Mouse (Mus musculus): ENCODE data around the gene Tubal3. TPM values are rescaled to one million over a fixed set of nuclear protein-coding genes. Genes with fewer than 3 reads are reported as not detected.

Tubal3 gene
- polyA plus RNA-seq, 1 experiment from 2014 or later: not detected

- Histone ChIP-seq H3K36me3 (ENCODE audit: control insufficient read depth, insufficient read depth, low read length) (peaks cover 47% of the 10 kb centered on the region), H3K4me1 (ENCODE audit: control insufficient read depth in 2 of 2, insufficient read depth in 2 of 2, low read length in 2 of 2) (peaks cover 3 to 13% of the 10 kb centered on the region in 2 experiments; a peak in 3 of 4 replicates), H3K4me2 (ENCODE audit: low read length) (no peak overlapping the region), H3K9ac (ENCODE audit: low read length) (no peak overlapping the region), H3K27me3 (ENCODE audit: control insufficient read depth, insufficient read depth, low read length) (no peaks in the 10 kb centered on the region), H3K27ac (replicated peaks in 1 of 2; ENCODE audit: control insufficient read depth in 1 of 2, insufficient read depth in 1 of 2, low read depth in 2 of 2, low read length in 2 of 2) (no peak overlapping the region), H3K9me3 (ENCODE audit: control insufficient read depth, low read length) (no peaks in the 10 kb centered on the region), H3K4me3 (ENCODE audit: control insufficient read depth in 1 of 2, insufficient read depth in 1 of 2, low read depth in 1 of 2, low read length in 2 of 2) (no peak overlapping the region)
- WGBS: 81% methylated on average over 3 of the region's 3 CpGs
- ATAC-seq (ENCODE audit: insufficient number of reproducible peaks, insufficient read depth, low FRiP score, low read depth): no peak
Measured at GRCm38 (mm10) chr13:3889111-3889510, 29.0 kb upstream of the Tubal3 start.

GRCm38 (mm10) chr13:3890061-3890460 lies 28.0 kb upstream of the Tubal3 start:
- no peaks in the 10 kb centered on the region for H3K9me3 ChIP-seq (ENCODE audit: control insufficient read depth, low read length)
- ATAC-seq (ENCODE audit: insufficient number of reproducible peaks, insufficient read depth, low FRiP score, low read depth): no peak
- WGBS: 59% methylated on average over 8 of the region's 8 CpGs
- H3K36me3 ChIP-seq (ENCODE audit: control insufficient read depth, insufficient read depth, low read length): peaks cover 38% of the 10 kb centered on the region
- H3K9ac ChIP-seq (ENCODE audit: low read length): no peak overlapping the region
- H3K4me3 ChIP-seq (ENCODE audit: control insufficient read depth in 1 of 2, insufficient read depth in 1 of 2, low read depth in 1 of 2, low read length in 2 of 2): no peak overlapping the region
- peaks cover 3 to 13% of the 10 kb centered on the region in 2 experiments; a peak in 3 of 4 replicates for H3K4me1 ChIP-seq (ENCODE audit: control insufficient read depth in 2 of 2, insufficient read depth in 2 of 2, low read length in 2 of 2)
- H3K27ac ChIP-seq (replicated peaks in 1 of 2; ENCODE audit: control insufficient read depth in 1 of 2, insufficient read depth in 1 of 2, low read depth in 2 of 2, low read length in 2 of 2): 0 out of 4 replicates have a peak overlapping the region, but pooled peaks of 1 of the 2 experiments have one; percentile 18
- no peaks in the 10 kb centered on the region for H3K27me3 ChIP-seq (ENCODE audit: control insufficient read depth, insufficient read depth, low read length)
- no peak overlapping the region for H3K4me2 ChIP-seq (ENCODE audit: low read length)

- Histone ChIP-seq H3K4me3 (ENCODE audit: control insufficient read depth in 1 of 2, insufficient read depth in 1 of 2, low read depth in 1 of 2, low read length in 2 of 2) (peak overlapping the region; percentile 7 to 56; a peak in 3 of 4 replicates), H3K9me3 (ENCODE audit: control insufficient read depth, low read length) (no peaks in the 10 kb centered on the region), H3K4me2 (ENCODE audit: low read length) (peak overlapping the region; percentile 74), H3K27me3 (ENCODE audit: control insufficient read depth, insufficient read depth, low read length) (no peaks in the 10 kb centered on the region), H3K27ac (replicated peaks in 1 of 2; ENCODE audit: control insufficient read depth in 1 of 2, insufficient read depth in 1 of 2, low read depth in 2 of 2, low read length in 2 of 2) (no peak overlapping the region), H3K4me1 (ENCODE audit: control insufficient read depth in 2 of 2, insufficient read depth in 2 of 2, low read length in 2 of 2) (peaks cover 3 to 13% of the 10 kb centered on the region in 2 experiments; a peak in 3 of 4 replicates), H3K9ac (ENCODE audit: low read length) (peak overlapping the region; percentile 85), H3K36me3 (ENCODE audit: control insufficient read depth, insufficient read depth, low read length) (peaks cover 23% of the 10 kb centered on the region)
- ATAC-seq (ENCODE audit: insufficient number of reproducible peaks, insufficient read depth, low FRiP score, low read depth): no peak
- WGBS: 44% methylated on average over 8 of the region's 8 CpGs
Measured at GRCm38 (mm10) chr13:3891479-3892087, 26.5 kb upstream of the Tubal3 start.

- Histone ChIP-seq H3K9ac (ENCODE audit: low read length) (peak overlapping the region; percentile 85), H3K36me3 (ENCODE audit: control insufficient read depth, insufficient read depth, low read length) (peaks cover 13% of the 10 kb centered on the region), H3K4me3 (ENCODE audit: control insufficient read depth in 1 of 2, insufficient read depth in 1 of 2, low read depth in 1 of 2, low read length in 2 of 2) (peak overlapping the region; percentile 56 to 91), H3K27me3 (ENCODE audit: control insufficient read depth, insufficient read depth, low read length) (no peaks in the 10 kb centered on the region), H3K4me1 (ENCODE audit: control insufficient read depth in 2 of 2, insufficient read depth in 2 of 2, low read length in 2 of 2) (peaks cover 3 to 13% of the 10 kb centered on the region in 2 experiments; a peak in 3 of 4 replicates), H3K4me2 (ENCODE audit: low read length) (peak overlapping the region; percentile 74), H3K27ac (replicated peaks in 1 of 2; ENCODE audit: control insufficient read depth in 1 of 2, insufficient read depth in 1 of 2, low read depth in 2 of 2, low read length in 2 of 2) (peak overlapping the region in 1 of 2 experiments; percentile 3; a peak in 1 of 4 replicates), H3K9me3 (ENCODE audit: control insufficient read depth, low read length) (no peaks in the 10 kb centered on the region)
- no peak for ATAC-seq (ENCODE audit: insufficient number of reproducible peaks, insufficient read depth, low FRiP score, low read depth)
- 8% methylated on average over 7 of the region's 7 CpGs for WGBS
Measured at GRCm38 (mm10) chr13:3892601-3893000, 25.5 kb upstream of the Tubal3 start.

- H3K4me1 ChIP-seq (ENCODE audit: control insufficient read depth in 2 of 2, insufficient read depth in 2 of 2, low read length in 2 of 2): peaks cover 3 to 13% of the 10 kb centered on the region in 2 experiments; a peak in 3 of 4 replicates
- WGBS: under 1% methylated on average over 35 of the region's 35 CpGs
- no peaks in the 10 kb centered on the region for H3K27me3 ChIP-seq (ENCODE audit: control insufficient read depth, insufficient read depth, low read length)
- peak overlapping the region; percentile 81 to 82 for H3K27ac ChIP-seq (replicated peaks in 1 of 2; ENCODE audit: control insufficient read depth in 1 of 2, insufficient read depth in 1 of 2, low read depth in 2 of 2, low read length in 2 of 2)
- H3K36me3 ChIP-seq (ENCODE audit: control insufficient read depth, insufficient read depth, low read length): peaks cover 6% of the 10 kb centered on the region
- ATAC-seq (ENCODE audit: insufficient number of reproducible peaks, insufficient read depth, low FRiP score, low read depth): peak; percentile 98
- H3K9ac ChIP-seq (ENCODE audit: low read length): peak overlapping the region; percentile 85
- peak overlapping the region; percentile 74 for H3K4me2 ChIP-seq (ENCODE audit: low read length)
- no peaks in the 10 kb centered on the region for H3K9me3 ChIP-seq (ENCODE audit: control insufficient read depth, low read length)
- H3K4me3 ChIP-seq (ENCODE audit: control insufficient read depth in 1 of 2, insufficient read depth in 1 of 2, low read depth in 1 of 2, low read length in 2 of 2): peak overlapping the region; percentile 56 to 91
Measured at GRCm38 (mm10) chr13:3893126-3893734, 24.8 kb upstream of the Tubal3 start.

- Histone ChIP-seq H3K4me2 (ENCODE audit: low read length) (no peak overlapping the region), H3K9me3 (ENCODE audit: control insufficient read depth, low read length) (no peaks in the 10 kb centered on the region)
- WGBS: 66% methylated on average over 8 of the region's 8 CpGs
Measured at GRCm38 (mm10) chr13:3894549-3894948, 23.5 kb upstream of the Tubal3 start.

GRCm38 (mm10) chr13:3895397-3895980 lies 22.6 kb upstream of the Tubal3 start:
- no peak for ATAC-seq (ENCODE audit: insufficient number of reproducible peaks, insufficient read depth, low FRiP score, low read depth)
- Histone ChIP-seq H3K36me3 (ENCODE audit: control insufficient read depth, insufficient read depth, low read length) (peaks cover 5% of the 10 kb centered on the region; the same call in 1 of the 2 replicates), H3K27me3 (ENCODE audit: control insufficient read depth, insufficient read depth, low read length) (no peaks in the 10 kb centered on the region), H3K27ac (replicated peaks in 1 of 2; ENCODE audit: control insufficient read depth in 1 of 2, insufficient read depth in 1 of 2, low read depth in 2 of 2, low read length in 2 of 2) (no peak overlapping the region), H3K4me1 (ENCODE audit: control insufficient read depth in 2 of 2, insufficient read depth in 2 of 2, low read length in 2 of 2) (peaks cover 3 to 10% of the 10 kb centered on the region in 2 experiments; a peak in 3 of 4 replicates), H3K9ac (ENCODE audit: low read length) (no peak overlapping the region), H3K4me2 (ENCODE audit: low read length) (no peak overlapping the region), H3K9me3 (ENCODE audit: control insufficient read depth, low read length) (no peaks in the 10 kb centered on the region), H3K4me3 (ENCODE audit: control insufficient read depth in 1 of 2, insufficient read depth in 1 of 2, low read depth in 1 of 2, low read length in 2 of 2) (no peak overlapping the region)
- WGBS: 72% methylated on average over 8 of the region's 8 CpGs

More at GRCm38 (mm10) chr13:3894549-3894948, 23.5 kb upstream of the Tubal3 start:
- ATAC-seq (ENCODE audit: insufficient number of reproducible peaks, insufficient read depth, low FRiP score, low read depth): no peak
- no peak overlapping the region for H3K4me3 ChIP-seq (ENCODE audit: control insufficient read depth in 1 of 2, insufficient read depth in 1 of 2, low read depth in 1 of 2, low read length in 2 of 2)
- H3K9ac ChIP-seq (ENCODE audit: low read length): no peak overlapping the region
- H3K36me3 ChIP-seq (ENCODE audit: control insufficient read depth, insufficient read depth, low read length): peaks cover 4% of the 10 kb centered on the region; the same call in 1 of the 2 replicates
- no peak overlapping the region for H3K27ac ChIP-seq (replicated peaks in 1 of 2; ENCODE audit: control insufficient read depth in 1 of 2, insufficient read depth in 1 of 2, low read depth in 2 of 2, low read length in 2 of 2)
- peaks cover 3 to 13% of the 10 kb centered on the region in 2 experiments; a peak in 3 of 4 replicates for H3K4me1 ChIP-seq (ENCODE audit: control insufficient read depth in 2 of 2, insufficient read depth in 2 of 2, low read length in 2 of 2)
- no peaks in the 10 kb centered on the region for H3K27me3 ChIP-seq (ENCODE audit: control insufficient read depth, insufficient read depth, low read length)
